Mouse (Mus musculus) limb, embryonic 15.5 days (tissue): ENCODE results near the gene Rnf208. TPM values are rescaled to one million over a fixed set of nuclear protein-coding genes. Genes with fewer than 3 reads are reported as not detected.

Experiments
- ATAC-seq: fragments of 200-750 bp; cut with Nextera tagmentation; 2 replicates; pipeline ENCODE4 v1.8.0; 2017; ENCODE audit warnings: low read depth, moderate TSS enrichment; ENCODE audit not compliant: insufficient number of reproducible peaks, low FRiP score, low TSS enrichment
- H3K27ac ChIP-seq: fragments of 300-500 bp; sonication (generic); 2 replicates; pipeline ENCODE4 v1.5.1; 2015; ENCODE audit warnings: moderate library complexity, mild to moderate bottlenecking, inconsistent platforms
- H3K27me3 ChIP-seq: fragments of 300-500 bp; sonication (generic); 2 replicates; pipeline ENCODE4 v1.6.1; 2015; ENCODE audit warnings: inconsistent platforms
- H3K36me3 ChIP-seq: fragments of 300-500 bp; sonication (generic); 2 replicates; pipeline ENCODE4 v1.6.1; 2015; ENCODE audit warnings: inconsistent platforms
- H3K4me1 ChIP-seq: fragments of 300-500 bp; sonication (generic); 2 replicates; pipeline ENCODE4 v1.6.1; 2015; ENCODE audit warnings: inconsistent platforms
- H3K4me2 ChIP-seq: fragments of 300-500 bp; sonication (generic); 2 replicates; pipeline ENCODE4 v1.6.1; 2015; ENCODE audit warnings: mild to moderate bottlenecking, inconsistent platforms
- H3K4me3 ChIP-seq: fragments of 300-500 bp; sonication (generic); 2 replicates; pipeline ENCODE4 v1.5.1; 2015; ENCODE audit warnings: mild to moderate bottlenecking, inconsistent platforms
- H3K9ac ChIP-seq: fragments of 300-500 bp; sonication (generic); 2 replicates; pipeline ENCODE4 v1.6.1; 2015; ENCODE audit warnings: inconsistent platforms
- H3K9me3 ChIP-seq: fragments of 300-500 bp; sonication (generic); 2 replicates; pipeline ENCODE4 v1.6.1; 2016; ENCODE audit warnings: inconsistent platforms
- WGBS: fragments of 180-500 bp; shearing (Covaris S2); methylation state at CpG from one replicate; pipeline ENCODE4 v1.1.7; 2015; 5-methylcytosine and 5-hydroxymethylcytosine counted together
- polyA plus RNA-seq: library from polyadenylated mRNA; unstranded; fragments of >200 nt; fragmentation: Nextera tagmentation; extraction: Ambion mirVana; gene quantifications from 2 replicates; pipeline ENCODE4 v1.2.1, GENCODE M21; 2015

Rnf208 gene
- polyA plus RNA-seq, 1 experiment from 2014 or later: 16.9 TPM

- Histone ChIP-seq H3K27ac (peak overlapping the region; percentile 98), H3K4me2 (peak overlapping the region; percentile 41; the same call in 1 of the 2 replicates), H3K9ac (no peak overlapping the region), H3K27me3 (peaks cover 12% of the 10 kb centered on the region; the same call in 1 of the 2 replicates), H3K4me3 (peak overlapping the region; percentile 60), H3K36me3 (peaks cover 11% of the 10 kb centered on the region), H3K9me3 (no peaks in the 10 kb centered on the region), H3K4me1 (peaks cover 27% of the 10 kb centered on the region)
- 72% methylated on average over 8 of the region's 8 CpGs for WGBS
- ATAC-seq: no peak
Observed at GRCm38 (mm10) chr2:25225811-25226379, 16.2 kb upstream of the Rnf208 start.

GRCm38 (mm10) chr2:25226864-25227263 lies 15.2 kb upstream of the Rnf208 start:
- H3K4me3 ChIP-seq: no peak overlapping the region
- no peak overlapping the region for H3K9ac ChIP-seq
- H3K4me2 ChIP-seq: 0 out of 2 replicates have a peak overlapping the region, but pooled peaks have one; percentile 5
- peaks cover 27% of the 10 kb centered on the region for H3K4me1 ChIP-seq
- H3K27me3 ChIP-seq: peaks cover 22% of the 10 kb centered on the region; the same call in 1 of the 2 replicates
- no peak for ATAC-seq
- H3K36me3 ChIP-seq: peaks cover 4% of the 10 kb centered on the region
- H3K27ac ChIP-seq: no peak overlapping the region
- WGBS: 71% methylated on average over 5 of the region's 5 CpGs
- no peaks in the 10 kb centered on the region for H3K9me3 ChIP-seq

DNA sequence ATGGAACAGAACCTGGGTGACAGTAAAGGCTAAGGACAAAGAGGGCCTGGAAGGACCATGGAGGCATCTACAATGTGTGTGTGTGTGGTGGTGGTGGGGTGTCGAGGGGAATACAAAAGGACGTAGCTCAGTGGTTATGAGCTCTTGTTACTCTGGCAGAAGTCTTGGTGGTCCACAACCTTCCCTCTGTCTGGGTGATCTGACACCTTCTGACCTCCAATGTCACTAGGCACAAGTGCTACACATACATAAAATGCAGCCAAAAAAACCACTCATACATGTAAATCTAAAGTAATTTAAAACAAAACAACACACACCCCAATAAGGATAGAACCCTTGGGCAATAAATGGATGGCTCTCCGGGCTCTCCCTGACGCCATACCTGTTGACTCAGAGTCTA lies 14.6 kb upstream of the Rnf208 start:
- no peak overlapping the region for H3K4me2 ChIP-seq
- no peak overlapping the region for H3K27ac ChIP-seq
- no peaks in the 10 kb centered on the region for H3K36me3 ChIP-seq
- ATAC-seq: no peak
- WGBS: 82% methylated on average over 4 of the region's 4 CpGs
- peaks cover 22% of the 10 kb centered on the region; the same call in 1 of the 2 replicates for H3K27me3 ChIP-seq
- peaks cover 27% of the 10 kb centered on the region for H3K4me1 ChIP-seq
- no peak overlapping the region for H3K4me3 ChIP-seq
- no peak overlapping the region for H3K9ac ChIP-seq
- no peaks in the 10 kb centered on the region for H3K9me3 ChIP-seq

DNA sequence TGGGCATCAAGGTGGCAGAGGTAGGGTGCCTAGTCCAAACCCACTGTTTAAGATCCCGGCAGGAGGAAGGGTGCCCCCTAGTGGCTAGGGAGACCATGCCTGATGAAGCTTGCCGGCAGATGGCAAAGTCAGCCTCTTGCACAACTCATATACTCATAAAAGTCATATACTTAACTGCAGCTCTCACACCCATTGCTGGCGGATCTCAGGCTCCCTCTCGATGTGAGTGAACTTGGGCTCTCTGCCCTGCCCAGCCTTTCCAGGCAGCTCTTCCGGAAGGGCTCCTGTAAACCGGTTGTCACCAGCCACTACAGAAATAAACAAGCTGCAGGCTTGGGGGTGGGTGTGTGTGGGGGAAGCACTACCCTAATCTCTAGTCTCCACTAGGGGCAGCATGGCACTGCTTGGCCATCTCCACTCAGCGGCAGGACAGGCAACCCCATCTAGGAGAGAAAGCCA lies 13.6 kb upstream of the Rnf208 start:
- peak overlapping the region; percentile 21 for H3K4me2 ChIP-seq
- peak overlapping the region; percentile 11; the same call in 1 of the 2 replicates for H3K4me3 ChIP-seq
- H3K27ac ChIP-seq: peak overlapping the region; percentile 43
- ATAC-seq: no peak
- no peak overlapping the region for H3K9ac ChIP-seq
- no peaks in the 10 kb centered on the region for H3K36me3 ChIP-seq
- H3K27me3 ChIP-seq: peaks cover 25% of the 10 kb centered on the region; the same call in 1 of the 2 replicates
- no peaks in the 10 kb centered on the region for H3K9me3 ChIP-seq
- WGBS: 1% methylated on average over 7 of the region's 7 CpGs
- H3K4me1 ChIP-seq: peaks cover 23% of the 10 kb centered on the region

DNA sequence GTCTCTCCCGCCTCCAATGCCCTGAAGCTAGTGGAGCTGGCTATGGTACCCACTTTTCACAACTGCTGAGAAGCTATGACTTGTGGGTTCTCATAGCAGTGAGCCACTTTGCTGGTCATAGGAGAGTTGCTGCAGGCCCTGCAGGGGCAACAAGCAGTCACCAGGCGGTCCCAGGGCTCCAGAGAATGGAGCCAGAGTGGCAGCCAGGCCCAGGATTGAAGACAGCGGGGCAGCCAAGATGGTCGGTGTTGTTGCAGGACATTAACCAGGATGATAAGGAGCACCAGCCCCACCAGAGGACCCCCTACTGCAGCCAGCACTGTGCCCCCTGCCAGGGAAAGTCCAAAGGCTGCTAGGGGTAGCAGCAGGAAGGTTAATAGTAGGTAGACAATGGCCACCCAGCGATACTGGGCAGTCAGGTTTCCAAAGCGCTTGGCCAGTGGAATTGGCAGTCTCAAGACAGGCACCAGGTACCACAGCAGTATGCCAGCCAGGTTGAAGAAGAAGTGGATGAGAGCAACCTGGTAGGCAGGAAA lies 13.0 kb upstream of the Rnf208 start:
- Histone ChIP-seq H3K27me3 (peaks cover 29% of the 10 kb centered on the region; the same call in 1 of the 2 replicates), H3K9ac (no peak overlapping the region)
- ATAC-seq: no peak

GRCm38 (mm10) chr2:25229582-25229981 lies 12.5 kb upstream of the Rnf208 start:
- Histone ChIP-seq H3K4me3 (no peak overlapping the region), H3K4me1 (peaks cover 19% of the 10 kb centered on the region), H3K27ac (no peak overlapping the region), H3K36me3 (no peaks in the 10 kb centered on the region), H3K27me3 (peaks cover 33% of the 10 kb centered on the region; the same call in 1 of the 2 replicates), H3K4me2 (no peak overlapping the region), H3K9me3 (no peaks in the 10 kb centered on the region), H3K9ac (no peak overlapping the region)
- WGBS: 77% methylated on average over 5 of the region's 5 CpGs
- no peak for ATAC-seq

More for the DNA sequence above, 13.0 kb upstream of the Rnf208 start:
- H3K9me3 ChIP-seq: no peaks in the 10 kb centered on the region
- H3K36me3 ChIP-seq: no peaks in the 10 kb centered on the region
- no peak overlapping the region for H3K27ac ChIP-seq
- no peak overlapping the region for H3K4me3 ChIP-seq
- 64% methylated on average over 6 of the region's 6 CpGs for WGBS
- peaks cover 19% of the 10 kb centered on the region for H3K4me1 ChIP-seq
- H3K4me2 ChIP-seq: peak overlapping the region; percentile 21; the same call in 1 of the 2 replicates

DNA sequence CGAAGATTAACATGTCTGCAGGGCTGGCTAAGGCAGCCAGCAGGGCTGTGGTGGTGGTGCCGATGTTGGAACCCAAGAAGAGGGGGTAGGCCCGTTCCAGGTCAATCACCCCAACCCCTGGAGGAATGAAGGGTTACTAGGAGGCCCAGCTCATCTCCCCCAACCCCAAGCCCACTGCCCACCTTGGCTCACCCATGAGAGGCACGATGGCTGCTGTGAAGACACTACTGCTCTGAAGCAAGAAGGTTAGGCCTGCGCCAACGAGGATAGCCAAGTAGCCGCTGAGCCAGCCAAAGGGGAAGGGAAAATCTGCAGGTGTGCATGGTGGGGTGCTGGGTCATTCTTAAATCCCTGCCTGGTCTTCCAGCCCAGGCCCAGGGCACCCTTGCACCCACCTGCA lies 11.5 kb upstream of the Rnf208 start:
- WGBS: 85% methylated on average over 7 of the region's 7 CpGs

GRCm38 (mm10) chr2:25231038-25231437 lies 11.0 kb upstream of the Rnf208 start:
- ATAC-seq: no peak
- H3K4me2 ChIP-seq: no peak overlapping the region
- peaks cover 10% of the 10 kb centered on the region for H3K4me1 ChIP-seq
- H3K9ac ChIP-seq: no peak overlapping the region
- WGBS: 57% methylated on average over 12 of the region's 12 CpGs
- no peaks in the 10 kb centered on the region for H3K36me3 ChIP-seq
- H3K9me3 ChIP-seq: no peaks in the 10 kb centered on the region
- H3K4me3 ChIP-seq: no peak overlapping the region
- no peak overlapping the region for H3K27ac ChIP-seq
- H3K27me3 ChIP-seq: peaks cover 44% of the 10 kb centered on the region

More for the DNA sequence above, 11.5 kb upstream of the Rnf208 start:
- Histone ChIP-seq H3K9ac (no peak overlapping the region), H3K36me3 (no peaks in the 10 kb centered on the region), H3K27me3 (peaks cover 39% of the 10 kb centered on the region; the same call in 1 of the 2 replicates), H3K4me2 (no peak overlapping the region), H3K4me1 (peaks cover 15% of the 10 kb centered on the region), H3K27ac (no peak overlapping the region), H3K9me3 (no peaks in the 10 kb centered on the region), H3K4me3 (no peak overlapping the region)
- ATAC-seq: no peak

GRCm38 (mm10) chr2:25233421-25233820 lies 8.6 kb upstream of the Rnf208 start:
- Histone ChIP-seq H3K4me1 (peaks cover 6% of the 10 kb centered on the region; the same call in 1 of the 2 replicates), H3K4me2 (no peak overlapping the region), H3K4me3 (no peak overlapping the region), H3K36me3 (no peaks in the 10 kb centered on the region), H3K27ac (no peak overlapping the region), H3K9me3 (no peaks in the 10 kb centered on the region), H3K27me3 (peaks cover 49% of the 10 kb centered on the region), H3K9ac (no peak overlapping the region)
- WGBS: 75% methylated on average over 4 of the region's 4 CpGs
- no peak for ATAC-seq

GRCm38 (mm10) chr2:25234050-25234449 lies 8.0 kb upstream of the Rnf208 start, which contains the start of gene Slc34a3:
Gene Slc34a3 (minus strand): TSS chr2:25234364.
- peaks cover 49% of the 10 kb centered on the region for H3K27me3 ChIP-seq
- H3K4me1 ChIP-seq: peaks cover 1% of the 10 kb centered on the region; the same call in 1 of the 2 replicates
- no peak within 1 kb of the TSS for H3K27ac ChIP-seq
- WGBS: 85% methylated on average over 3 of the region's 3 CpGs
- no peak within 1 kb of the TSS for H3K4me3 ChIP-seq
- H3K4me2 ChIP-seq: no peak within 1 kb of the TSS
- no peaks in the 10 kb centered on the region for H3K36me3 ChIP-seq
- H3K9me3 ChIP-seq: no peaks in the 10 kb centered on the region
- no peak within 1 kb of the TSS for H3K9ac ChIP-seq
- ATAC-seq: no peak

DNA sequence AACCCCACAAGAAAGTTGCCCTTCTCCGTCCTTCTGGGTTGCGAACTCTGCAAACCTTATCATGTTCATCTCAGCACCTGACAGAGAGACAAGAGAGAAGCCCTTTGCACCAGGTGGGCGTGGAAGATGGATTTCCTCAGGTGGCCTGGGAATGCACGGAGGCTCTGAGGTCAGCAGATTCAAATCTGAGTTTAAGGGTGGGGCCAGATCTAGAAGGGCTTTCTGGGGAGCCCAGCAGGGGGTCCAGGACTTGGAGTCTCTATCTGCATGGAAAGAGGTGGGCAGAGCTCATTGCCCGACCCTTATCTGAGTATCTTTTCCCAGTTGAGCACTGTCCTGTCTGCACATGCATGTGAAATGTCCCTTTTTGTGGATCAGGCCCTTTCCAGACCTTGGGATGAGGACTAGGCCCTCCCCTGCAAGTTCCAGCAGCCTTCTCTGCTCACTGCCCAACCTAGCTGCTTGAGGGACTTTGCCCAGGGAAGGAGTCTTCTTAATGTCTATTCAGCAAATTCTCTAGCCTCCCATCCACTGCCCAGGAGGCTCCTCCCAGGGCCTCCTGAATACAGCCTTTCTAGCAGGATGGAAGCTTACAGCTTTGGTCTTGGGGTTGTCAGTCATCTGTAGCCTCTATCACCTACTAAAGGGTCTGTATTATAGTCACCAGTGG lies 7.4 kb upstream of the Rnf208 start:
- 64% methylated on average over 5 of the region's 5 CpGs for WGBS
- peaks cover 48% of the 10 kb centered on the region for H3K27me3 ChIP-seq
- ATAC-seq: no peak

GRCm38 (mm10) chr2:25236614-25237013 lies 5.4 kb upstream of the Rnf208 start, which contains the start of gene Rnf224:
Gene Rnf224 (minus strand): TSS chr2:25236787.
- WGBS: 38% methylated on average over 8 of the region's 8 CpGs
- H3K4me2 ChIP-seq: no peak within 1 kb of the TSS
- no peak for ATAC-seq

More for the DNA sequence above, 7.4 kb upstream of the Rnf208 start:
- Histone ChIP-seq H3K4me1 (no peaks in the 10 kb centered on the region), H3K4me2 (no peak overlapping the region), H3K27ac (no peak overlapping the region), H3K9ac (no peak overlapping the region), H3K36me3 (no peaks in the 10 kb centered on the region), H3K9me3 (no peaks in the 10 kb centered on the region), H3K4me3 (no peak overlapping the region)

More at GRCm38 (mm10) chr2:25236614-25237013, 5.4 kb upstream of the Rnf208 start, which contains the start of gene Rnf224:
- Histone ChIP-seq H3K4me1 (peaks cover 15% of the 10 kb centered on the region), H3K36me3 (no peaks in the 10 kb centered on the region), H3K4me3 (no peak within 1 kb of the TSS), H3K9ac (0 out of 2 replicates have a peak within 1 kb of the TSS, but pooled peaks have one; percentile 7), H3K27ac (no peak within 1 kb of the TSS; the same call in 1 of the 2 replicates), H3K9me3 (no peaks in the 10 kb centered on the region), H3K27me3 (peaks cover 41% of the 10 kb centered on the region)
